Mouse (Mus musculus) MEL (cell line): ENCODE measurements around the gene Nfe2. TPM values are rescaled to one million over a fixed set of nuclear protein-coding genes. Genes with fewer than 3 reads are reported as not detected.
A peak's percentile ranks its signal among the peaks of the same experiment; 100 is the strongest.

Source experiments
- DNase-seq: peaks from one replicate; pipeline ENCODE4 v3.0.0; 2011; ENCODE audit warnings: low read depth, low spot score
- H3K27ac ChIP-seq: 2 replicates; pipeline ENCODE4 v1.5.1; 2012; ENCODE audit warnings: low read depth, mild to moderate bottlenecking, control low read depth, low read length, moderate library complexity; ENCODE audit not compliant: control insufficient read depth
- H3K27me3 ChIP-seq, 2 experiments: fragments of 150-350 bp in 1 of 2; sonication (generic) in 1 of 2; 2 replicates each; pipeline ENCODE4 v1.6.1; 2012; ENCODE audit warnings: low read length in 2 of 2, mild to moderate bottlenecking in 2 of 2, improper control_type of control experiment in 1 of 2, moderate library complexity in 1 of 2; ENCODE audit not compliant: insufficient read depth in 2 of 2, control insufficient read depth in 1 of 2
- H3K36me3 ChIP-seq, 2 experiments: 2 replicates each; pipeline ENCODE4 v1.6.1; 2012 to 2014; ENCODE audit warnings: low read length in 2 of 2, improper control_type of control experiment in 1 of 2, inconsistent platforms in 1 of 2, mild to moderate bottlenecking in 1 of 2; ENCODE audit not compliant: insufficient read depth in 2 of 2, control insufficient read depth in 1 of 2
- H3K4me1 ChIP-seq, 2 experiments: fragments of 150-350 bp in 1 of 2; sonication (generic) in 1 of 2; 2 replicates each; pipeline ENCODE4 v1.6.1; 2012; ENCODE audit warnings: low read length in 2 of 2, improper control_type of control experiment in 1 of 2, mild to moderate bottlenecking in 1 of 2; ENCODE audit not compliant: insufficient read depth in 2 of 2, control insufficient read depth in 1 of 2
- H3K4me3 ChIP-seq, 2 experiments: fragments of 150-350 bp in 1 of 2; sonication (generic) in 1 of 2; 2 replicates each; pipeline ENCODE4 v1.5.1; 2012; ENCODE audit warnings: low read depth in 2 of 2, low read length in 2 of 2, mild to moderate bottlenecking in 2 of 2, moderate library complexity in 2 of 2, control low read depth in 1 of 2, improper control_type of control experiment in 1 of 2; ENCODE audit not compliant: control insufficient read depth in 1 of 2, insufficient read depth in 1 of 2
- H3K79me2 ChIP-seq: 2 replicates; pipeline ENCODE4 v1.6.1; 2012; ENCODE audit warnings: mild to moderate bottlenecking, low read length, moderate library complexity; ENCODE audit not compliant: control insufficient read depth, poor library complexity, insufficient read depth
- H3K9ac ChIP-seq: 2 replicates; pipeline ENCODE4 v1.6.1; 2012; ENCODE audit warnings: low read depth, mild to moderate bottlenecking, control low read depth, low read length, moderate library complexity; ENCODE audit not compliant: control insufficient read depth, poor library complexity, severe bottlenecking
- H3K9me3 ChIP-seq: fragments of 150-350 bp; sonication (generic); replicated peaks from 2 replicates; pipeline ENCODE4 v1.6.1; 2012; ENCODE audit warnings: mild to moderate bottlenecking, low read length, improper control_type of control experiment, moderate library complexity; ENCODE audit not compliant: insufficient read depth
- BHLHE40 ChIP-seq: IDR thresholded peaks from 2 replicates; pipeline ENCODE4 v1.6.1; 2012; ENCODE audit warnings: low read depth, mild to moderate bottlenecking, inconsistent platforms, low read length, improper control_type of control experiment, borderline replicate concordance
- CHD1 ChIP-seq: IDR thresholded peaks from 2 replicates; pipeline ENCODE4 v1.6.1; 2012; ENCODE audit warnings: low read depth, mild to moderate bottlenecking, inconsistent platforms, low read length, improper control_type of control experiment
- CHD2 ChIP-seq: IDR thresholded peaks from 2 replicates; pipeline ENCODE4 v1.6.1; 2011; ENCODE audit warnings: low read length, improper control_type of control experiment
- CTCF ChIP-seq, 3 experiments: IDR thresholded peaks in 2 of 3; conservative IDR thresholded peaks in 1 of 3; 2 replicates each; pipeline ENCODE4 v1.5.1; 2011 to 2012; ENCODE audit warnings: low read length in 3 of 3, low read depth in 2 of 3, mild to moderate bottlenecking in 2 of 3, improper control_type of control experiment in 1 of 3, inconsistent platforms in 1 of 3, mixed read lengths in 1 of 3, moderate library complexity in 1 of 3; ENCODE audit not compliant: control insufficient read depth in 1 of 3, insufficient read depth in 1 of 3, poor library complexity in 1 of 3, severe bottlenecking in 1 of 3
- ELF1 ChIP-seq: IDR thresholded peaks from 2 replicates; pipeline ENCODE4 v1.6.1; 2014; ENCODE audit warnings: low read depth, mild to moderate bottlenecking, inconsistent platforms, low read length, improper control_type of control experiment, moderate library complexity
- EP300 ChIP-seq, 2 experiments: IDR thresholded peaks; 2 replicates each; pipeline ENCODE4 v1.6.1; 2011; ENCODE audit warnings: improper control_type of control experiment in 2 of 2, low read length in 2 of 2, low read depth in 1 of 2, mild to moderate bottlenecking in 1 of 2
- GABPA ChIP-seq: IDR thresholded peaks from 2 replicates; pipeline ENCODE4 v1.6.1; 2012; ENCODE audit warnings: low read depth, mild to moderate bottlenecking, inconsistent platforms, low read length, improper control_type of control experiment, moderate library complexity
- GATA1 ChIP-seq: IDR thresholded peaks from 2 replicates; pipeline ENCODE4 v1.6.1; 2011; ENCODE audit warnings: low read depth, low read length, improper control_type of control experiment
- HCFC1 ChIP-seq: IDR thresholded peaks from 2 replicates; pipeline ENCODE4 v1.6.1; 2012; ENCODE audit warnings: low read depth, mild to moderate bottlenecking, inconsistent platforms, low read length, improper control_type of control experiment, moderate library complexity
- JUND ChIP-seq: IDR thresholded peaks from 2 replicates; pipeline ENCODE4 v1.6.1; 2011; ENCODE audit warnings: low read depth, mild to moderate bottlenecking, improper control_type of control experiment, low read length
- KAT2A ChIP-seq: conservative IDR thresholded peaks from 2 replicates; pipeline ENCODE4 v1.6.1; 2012; ENCODE audit warnings: low read depth, low read length, improper control_type of control experiment, inconsistent platforms
- MAX ChIP-seq: IDR thresholded peaks from 2 replicates; pipeline ENCODE4 v1.6.1; 2011; ENCODE audit warnings: low read length, improper control_type of control experiment
- MEF2A ChIP-seq: IDR thresholded peaks from 2 replicates; pipeline ENCODE4 v1.6.1; 2014; ENCODE audit warnings: low read depth, mild to moderate bottlenecking, inconsistent platforms, low read length, improper control_type of control experiment; ENCODE audit not compliant: poor library complexity, insufficient replicate concordance, severe bottlenecking; ENCODE audit errors: extremely low read depth
- MXI1 ChIP-seq: IDR thresholded peaks from 2 replicates; pipeline ENCODE4 v1.6.1; 2011; ENCODE audit warnings: mild to moderate bottlenecking, low read depth, low read length, improper control_type of control experiment
- NELFE ChIP-seq: IDR thresholded peaks from 2 replicates; pipeline ENCODE4 v1.6.1; 2011; ENCODE audit warnings: low read depth, low read length, improper control_type of control experiment
- NRF1 ChIP-seq: IDR thresholded peaks from 2 replicates; pipeline ENCODE4 v1.6.1; 2014; ENCODE audit warnings: low read depth, mild to moderate bottlenecking, inconsistent platforms, low read length, improper control_type of control experiment, moderate library complexity; ENCODE audit not compliant: poor library complexity, insufficient read depth, severe bottlenecking
- POLR2A ChIP-seq, 2 experiments: IDR thresholded peaks; 2 replicates each; pipeline ENCODE4 v1.6.1; 2011 to 2012; ENCODE audit warnings: low read length in 2 of 2, mild to moderate bottlenecking in 2 of 2, control low read depth in 1 of 2, improper control_type of control experiment in 1 of 2, low read depth in 1 of 2, moderate library complexity in 1 of 2; ENCODE audit not compliant: control insufficient read depth in 1 of 2, insufficient read depth in 1 of 2, poor library complexity in 1 of 2
- POLR2AphosphoS2 ChIP-seq: IDR thresholded peaks from 2 replicates; pipeline ENCODE4 v1.6.1; 2011; ENCODE audit warnings: low read length, improper control_type of control experiment
- POLR2AphosphoS5 ChIP-seq: IDR thresholded peaks from 2 replicates; pipeline ENCODE4 v1.6.1; 2012; ENCODE audit warnings: low read depth, borderline replicate concordance, mild to moderate bottlenecking, inconsistent platforms, low read length, moderate library complexity, mixed read lengths
- RAD21 ChIP-seq: IDR thresholded peaks from 2 replicates; pipeline ENCODE4 v1.6.1; 2011; ENCODE audit warnings: mild to moderate bottlenecking, low read depth, low read length, improper control_type of control experiment
- RCOR1 ChIP-seq: IDR thresholded peaks from 2 replicates; pipeline ENCODE4 v1.6.1; 2012; ENCODE audit warnings: low read depth, mild to moderate bottlenecking, inconsistent platforms, low read length, improper control_type of control experiment
- SIN3A ChIP-seq: IDR thresholded peaks from 2 replicates; pipeline ENCODE4 v1.6.1; 2012; ENCODE audit warnings: low read length, improper control_type of control experiment, inconsistent platforms
- SMC3 ChIP-seq: IDR thresholded peaks from 2 replicates; pipeline ENCODE4 v1.6.1; 2011; ENCODE audit warnings: low read depth, low read length, improper control_type of control experiment
- TBP ChIP-seq: IDR thresholded peaks from 2 replicates; pipeline ENCODE4 v1.8.0; 2011; ENCODE audit warnings: low read depth, low read length, improper control_type of control experiment
- TCF12 ChIP-seq: IDR thresholded peaks from 2 replicates; pipeline ENCODE4 v1.6.1; 2014; ENCODE audit warnings: low read depth, mild to moderate bottlenecking, inconsistent platforms, low read length, improper control_type of control experiment, moderate library complexity
- UBTF ChIP-seq: IDR thresholded peaks from 2 replicates; pipeline ENCODE4 v1.6.1; 2012; ENCODE audit warnings: low read depth, mild to moderate bottlenecking, inconsistent platforms, low read length, improper control_type of control experiment, moderate library complexity, borderline replicate concordance; ENCODE audit not compliant: insufficient read depth
- ZMIZ1 ChIP-seq: IDR thresholded peaks from 2 replicates; pipeline ENCODE4 v1.6.1; 2012; ENCODE audit warnings: low read depth, mild to moderate bottlenecking, inconsistent platforms, low read length, improper control_type of control experiment, moderate library complexity
- polyA plus RNA-seq, 2 experiments: library from polyadenylated mRNA; stranded (reverse) in 1 of 2; unstranded in 1 of 2; fragments of >175 nt in 1 of 2; fragments of >200 nt in 1 of 2; gene quantifications; 2 replicates each; pipeline versions ENCODE4 v1.2.1 to v1.2.4; 2012; ENCODE audit warnings: low replicate concordance in 2 of 2, low read depth in 1 of 2; ENCODE audit not compliant: insufficient read length in 2 of 2, insufficient read depth in 1 of 2, missing spikeins in 1 of 2
- total RNA-seq: library from RNA; depleted of rRNA; stranded (reverse); fragments of 300-350 nt; gene quantifications from 2 replicates; pipeline ENCODE4 v1.2.3, GENCODE M21; 2012

The Nfe2 gene
- total and polyA plus RNA-seq, 3 experiments, result 74.6 to 103 TPM; not detected in 1

- Histone ChIP-seq H3K9me3 (no peaks in the 10 kb centered on the region), H3K4me1 (peaks cover 0 to 7% of the 10 kb centered on the region in 2 experiments; a peak in 3 of 4 replicates), H3K36me3 (peaks cover 0 to 28% of the 10 kb centered on the region in 2 experiments), H3K27me3 (no peaks in the 10 kb centered on the region), H3K4me3 (no peak overlapping the region), H3K9ac (no peak overlapping the region), H3K27ac (no peak overlapping the region), H3K79me2 (peaks cover 39% of the 10 kb centered on the region)
- peak in 1 of 2 experiments; percentile 23; a peak in 1 of 4 replicates for TF ChIP-seq POLR2A (IDR thresholded peaks at IDR 0.05; ENCODE audit: control insufficient read depth in 1 of 2, insufficient read depth in 1 of 2, low read depth in 1 of 2, low read length in 2 of 2, poor library complexity in 1 of 2)
- no peak for TF ChIP-seq MXI1
- TF ChIP-seq BHLHE40, result no peak
- TF ChIP-seq RCOR1, result 0 out of 2 replicates have a peak, but pooled peaks have one; percentile 12
- TF ChIP-seq KAT2A, result no peak
- peak; percentile 15; the same call in 1 of the 2 replicates for TF ChIP-seq POLR2AphosphoS2
- DNase-seq, result peak; percentile 31
Observed at GRCm38 (mm10) chr15:103248401-103249313, 9.5 kb downstream of the Nfe2 start.

GRCm38 (mm10) chr15:103247782-103248400, 10.3 kb downstream of the Nfe2 start:
- no peak overlapping the region for H3K9ac ChIP-seq
- peak; percentile 63 for DNase-seq
- no peaks in the 10 kb centered on the region for H3K27me3 ChIP-seq
- H3K27ac ChIP-seq, result no peak overlapping the region
- no peak overlapping the region for H3K4me3 ChIP-seq
- H3K9me3 ChIP-seq, result no peaks in the 10 kb centered on the region
- H3K36me3 ChIP-seq, result peaks cover 0 to 30% of the 10 kb centered on the region in 2 experiments
- H3K79me2 ChIP-seq, result peaks cover 39% of the 10 kb centered on the region
- peaks cover 0 to 7% of the 10 kb centered on the region in 2 experiments; a peak in 3 of 4 replicates for H3K4me1 ChIP-seq
- no peak for TF ChIP-seq TCF12
- TF ChIP-seq TBP, result no peak
- no peak for TF ChIP-seq GATA1
- TF ChIP-seq ELF1, result no peak
- TF ChIP-seq HCFC1, result no peak
- TF ChIP-seq RAD21, result no peak
- TF ChIP-seq UBTF, result no peak
- no peak for TF ChIP-seq SIN3A
- TF ChIP-seq ZMIZ1, result peak; percentile 86
- no peak for TF ChIP-seq MEF2A
- TF ChIP-seq POLR2AphosphoS2, result peak; percentile 96
- TF ChIP-seq NRF1, result no peak
- no peak; the same call in none of the 2 replicates for TF ChIP-seq SMC3
- 0 out of 2 replicates have a peak, but pooled peaks have one; percentile 56 for TF ChIP-seq JUND
- TF ChIP-seq GABPA, result no peak
- no peak for TF ChIP-seq CHD1
- TF ChIP-seq POLR2AphosphoS5, result peak; percentile 28; the same call in 1 of the 2 replicates
- TF ChIP-seq KAT2A, result no peak
- TF ChIP-seq CHD2, result peak; percentile 32; the same call in 1 of the 2 replicates
- peak; percentile 39; the same call in 1 of the 2 replicates for TF ChIP-seq NELFE
- no peak for TF ChIP-seq MAX
- peak; percentile 40; the same call in 1 of the 2 replicates for TF ChIP-seq BHLHE40
- no peak for TF ChIP-seq CTCF (IDR thresholded peaks at IDR 0.05 in 2 of 3, conservative IDR thresholded peaks at IDR 0.05 in 1 of 3; ENCODE audit: control insufficient read depth in 1 of 3, insufficient read depth in 1 of 3, low read depth in 2 of 3, low read length in 3 of 3, poor library complexity in 1 of 3, severe bottlenecking in 1 of 3)
- no peak for TF ChIP-seq EP300 (IDR thresholded peaks at IDR 0.05; ENCODE audit: low read depth in 1 of 2, low read length in 2 of 2)
- TF ChIP-seq POLR2A (IDR thresholded peaks at IDR 0.05; ENCODE audit: control insufficient read depth in 1 of 2, insufficient read depth in 1 of 2, low read depth in 1 of 2, low read length in 2 of 2, poor library complexity in 1 of 2), result peak in 1 of 2 experiments; percentile 57; a peak in 3 of 4 replicates
